Mouse (Mus musculus) gastrocnemius, adult 18-20 months (tissue): ENCODE measurements around the gene Egfl8. TPM values are rescaled to one million over a fixed set of nuclear protein-coding genes. Genes with fewer than 3 reads are reported as not detected.

Experiments used
- DNase-seq: peaks from one replicate; pipeline ENCODE4 v3.0.0; 2021; ENCODE audit warnings: low spot score
- total RNA-seq, 2 experiments: library from RNA; stranded (reverse); gene quantifications; 2 replicates each; pipeline ENCODE4 v1.2.3; 2021

Gene Egfl8
- total RNA-seq, 2 experiments from 2014 or later, result 1.6 to 3.3 TPM

DNA sequence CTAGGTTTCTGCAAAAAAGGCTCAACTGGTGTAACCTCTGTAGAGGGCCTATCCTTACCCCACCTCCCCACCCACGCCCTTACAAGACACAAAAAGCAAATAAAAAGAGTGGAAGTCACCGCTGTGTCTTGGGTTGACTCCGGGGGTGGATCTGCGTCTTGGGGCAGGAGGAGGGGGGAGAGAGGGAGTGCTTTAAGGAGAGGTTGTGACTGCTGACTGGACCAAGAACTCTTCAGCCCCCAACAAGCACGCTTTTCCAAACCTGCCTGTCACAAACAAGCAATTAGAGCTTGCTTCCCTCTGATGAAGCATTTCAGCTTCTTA, 12.8 kb upstream of the Egfl8 start:
- DNase-seq, result no peak

DNA sequence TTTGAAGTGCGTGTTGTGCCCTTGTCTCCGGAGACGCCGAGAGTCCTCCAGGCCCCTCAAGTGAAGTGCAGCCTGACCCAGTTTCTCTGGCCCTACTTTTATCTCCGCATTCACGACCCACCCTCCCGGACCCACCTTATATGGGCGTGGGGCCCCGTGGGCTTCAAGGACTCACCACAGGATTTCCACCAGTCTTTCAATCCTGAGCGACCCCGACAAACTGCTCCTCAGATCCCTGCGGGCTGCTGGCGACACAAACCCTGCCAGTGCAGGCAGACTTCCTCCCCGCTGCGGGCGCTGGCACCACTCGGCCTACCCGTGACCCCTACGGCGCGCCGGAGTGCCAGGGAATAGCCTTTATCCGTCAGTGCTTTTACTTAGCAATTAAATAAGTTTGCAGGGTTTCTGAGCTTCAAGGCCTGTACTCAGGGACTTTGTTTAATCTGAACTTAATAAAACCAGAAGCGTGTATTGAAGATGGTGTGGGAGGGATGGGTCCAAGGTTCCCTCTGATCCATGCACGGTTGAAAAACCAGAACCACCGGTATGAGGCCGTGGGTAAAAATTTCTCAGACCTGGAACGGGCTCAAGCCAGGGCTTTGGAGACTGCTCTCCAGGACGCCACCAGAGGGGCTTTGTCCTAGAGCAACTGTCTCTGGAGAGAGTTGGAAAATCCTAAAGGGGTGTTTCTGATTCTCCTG, 12.3 kb upstream of the Egfl8 start, which contains the start of gene Ppt2:
Gene Ppt2 (minus strand): TSS at position 568 of the 701 bp plus-strand sequence.
- peak; percentile 50 for DNase-seq

DNA sequence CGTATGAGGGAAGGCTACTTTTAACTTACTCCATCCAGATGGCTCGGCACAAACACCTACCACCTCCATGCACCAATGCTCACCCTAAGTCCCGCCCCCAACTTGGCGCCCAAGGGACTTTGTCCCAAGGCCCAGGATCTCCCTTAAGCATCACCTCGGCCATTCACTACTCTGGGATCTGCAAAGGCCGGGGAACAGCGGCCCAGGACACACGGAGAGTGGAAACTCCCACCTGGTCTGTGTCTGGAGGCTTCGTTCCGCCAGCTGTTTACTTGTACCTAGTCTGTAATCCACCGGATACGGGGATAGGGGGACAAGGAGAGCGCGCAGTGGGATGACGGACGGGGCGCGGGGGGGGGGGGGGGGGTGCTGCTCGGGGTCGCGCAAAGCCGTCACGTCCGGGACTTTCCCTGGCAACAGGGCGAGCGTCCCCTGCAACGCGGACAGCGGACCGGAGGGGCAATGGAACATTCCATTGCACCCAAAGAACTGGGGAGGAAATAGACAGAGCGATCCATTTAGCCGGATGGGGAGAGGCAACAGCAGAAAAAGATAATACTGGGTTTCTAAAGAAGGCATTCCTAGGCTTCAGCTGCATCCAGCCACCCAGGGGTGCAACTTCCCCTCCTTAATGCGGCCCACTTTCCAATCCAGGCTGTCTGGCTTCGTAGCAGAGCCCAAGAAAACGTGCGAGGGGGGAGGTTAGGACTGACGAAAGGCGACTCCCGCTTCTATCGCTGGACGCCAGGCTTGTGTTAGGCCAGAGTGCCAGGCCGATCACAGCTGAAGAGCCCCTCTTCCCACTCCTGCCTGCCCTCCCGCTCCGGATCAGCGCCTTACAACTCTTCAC, 11.5 kb upstream of the Egfl8 start:
- DNase-seq, result peak; percentile 84

DNA sequence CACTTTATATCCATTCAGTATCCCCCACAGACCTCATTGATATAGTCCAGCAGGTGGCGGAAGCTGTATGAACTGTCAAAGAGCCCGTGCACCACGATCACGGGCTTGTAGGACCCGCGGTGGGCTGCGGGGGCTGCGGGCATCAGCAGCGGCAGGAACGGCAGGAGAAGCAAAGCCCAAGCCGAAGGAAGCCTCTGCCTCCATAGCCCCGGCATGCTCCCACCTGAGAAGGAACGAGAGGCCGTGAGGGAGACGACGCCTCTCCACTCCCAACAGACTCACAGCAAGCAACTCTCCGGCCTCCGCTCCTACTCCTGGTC, 11.0 kb upstream of the Egfl8 start:
- DNase-seq, result no peak

DNA sequence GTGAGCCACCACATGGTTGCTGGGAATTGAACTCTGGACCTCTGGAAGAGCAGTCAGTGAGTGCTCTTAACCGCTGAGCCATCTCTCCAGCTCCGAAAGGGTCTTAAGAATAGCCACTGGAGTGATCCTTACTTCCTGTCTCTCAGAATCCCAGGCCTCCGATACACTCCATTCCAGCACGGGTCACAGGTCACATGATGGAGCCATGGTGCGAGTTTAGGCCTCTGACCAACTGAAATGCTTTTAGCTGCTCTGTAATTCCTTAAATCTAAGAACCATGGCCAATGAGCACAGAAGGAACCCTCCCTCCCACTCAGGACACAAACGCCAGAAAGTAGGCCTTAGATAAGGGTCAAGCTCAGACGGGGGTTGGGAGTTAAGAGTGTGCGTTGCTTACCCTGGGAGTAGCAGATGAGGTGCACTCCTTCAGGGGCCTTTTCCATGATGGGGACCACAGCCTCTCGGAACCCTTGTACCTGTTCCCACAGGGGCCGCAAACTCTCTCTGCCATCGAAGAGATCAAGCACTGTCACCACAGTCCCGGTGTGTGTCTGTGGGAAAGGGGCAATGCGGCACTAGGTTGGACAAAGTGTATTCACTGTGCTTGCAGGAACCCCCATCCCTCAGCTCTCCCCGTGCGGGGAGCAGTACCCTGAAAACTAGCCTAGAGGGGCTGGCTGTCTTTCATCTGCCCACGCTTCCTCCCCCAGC, 10.4 kb upstream of the Egfl8 start:
- DNase-seq, result no peak

DNA sequence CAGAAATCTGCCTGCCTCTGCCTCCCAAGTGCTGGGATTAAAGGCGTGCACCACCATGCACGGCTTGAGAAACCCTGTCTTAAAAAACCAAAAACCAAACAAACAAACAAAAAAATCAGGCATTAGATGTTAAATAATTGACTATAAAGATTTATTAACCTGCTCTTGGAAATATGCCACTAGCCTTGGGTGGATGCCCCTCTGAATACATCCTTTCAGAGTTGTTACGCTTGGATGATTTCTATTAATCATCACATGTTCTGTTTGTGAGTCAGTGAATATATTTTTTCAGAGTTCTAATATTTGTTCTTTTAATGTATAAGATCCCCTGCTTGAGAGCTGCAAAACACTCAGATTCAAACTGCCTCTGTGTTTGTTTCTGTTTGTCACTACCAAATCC, 9.2 kb upstream of the Egfl8 start:
- DNase-seq, result no peak

DNA sequence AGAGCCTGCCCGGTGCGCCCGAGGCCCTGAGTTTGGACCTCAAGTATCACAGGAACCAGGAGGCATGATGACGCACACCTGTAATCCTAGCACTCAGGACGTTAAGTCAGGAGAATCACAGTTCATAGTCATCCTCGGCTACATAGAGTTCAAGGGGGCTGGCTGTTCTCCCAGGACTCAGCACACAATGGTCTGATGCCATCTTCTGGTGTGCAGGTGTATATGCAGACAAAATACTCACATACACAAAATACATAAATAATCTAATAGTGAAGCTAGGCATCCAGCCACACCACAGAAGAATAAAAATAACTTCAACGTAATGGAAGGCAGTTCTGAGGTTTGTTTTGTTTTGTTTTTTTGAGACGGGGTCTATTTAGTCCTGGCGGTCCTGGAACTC, 7.4 kb upstream of the Egfl8 start:
- DNase-seq, result no peak

DNA sequence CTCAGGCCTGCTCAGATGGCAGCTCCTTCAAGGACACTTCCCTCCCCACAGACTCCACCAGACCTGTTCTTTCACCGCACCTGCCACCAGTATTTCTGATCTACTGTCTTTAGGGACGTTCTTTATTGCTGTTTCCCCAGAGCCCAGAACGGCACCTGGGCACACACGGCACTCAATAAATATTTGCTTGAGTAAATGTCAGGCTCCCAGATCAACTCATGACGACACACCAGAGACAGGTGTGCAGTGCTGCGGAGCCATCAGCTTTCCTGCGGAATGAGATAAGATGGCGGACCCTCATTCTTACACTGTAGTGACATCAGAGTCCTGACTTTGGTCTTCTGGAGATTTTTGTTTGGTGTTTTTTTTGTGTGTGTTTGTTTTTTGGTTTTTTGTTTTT, 5.2 kb upstream of the Egfl8 start:
- DNase-seq, result no peak

DNA sequence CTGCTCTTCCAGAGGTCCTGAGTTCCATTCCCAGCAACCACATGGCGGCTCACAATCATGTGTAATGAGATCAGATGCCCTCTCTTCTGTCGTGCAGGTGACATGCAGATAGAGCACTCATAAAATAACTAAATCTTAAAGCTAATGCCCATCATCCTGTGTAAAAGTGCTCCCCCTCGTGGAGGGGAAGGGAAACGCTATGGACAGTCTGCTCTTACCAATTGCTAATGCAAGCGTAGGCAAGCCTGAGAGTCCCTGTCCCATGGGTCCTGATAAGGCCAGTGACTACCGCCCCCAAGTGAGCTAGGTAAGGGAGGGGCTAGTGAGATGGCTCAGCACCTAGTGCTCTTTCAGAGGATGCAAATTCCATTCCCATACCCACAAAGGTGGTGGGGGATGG, 3.2 kb upstream of the Egfl8 start:
- DNase-seq, result peak; percentile 76

DNA sequence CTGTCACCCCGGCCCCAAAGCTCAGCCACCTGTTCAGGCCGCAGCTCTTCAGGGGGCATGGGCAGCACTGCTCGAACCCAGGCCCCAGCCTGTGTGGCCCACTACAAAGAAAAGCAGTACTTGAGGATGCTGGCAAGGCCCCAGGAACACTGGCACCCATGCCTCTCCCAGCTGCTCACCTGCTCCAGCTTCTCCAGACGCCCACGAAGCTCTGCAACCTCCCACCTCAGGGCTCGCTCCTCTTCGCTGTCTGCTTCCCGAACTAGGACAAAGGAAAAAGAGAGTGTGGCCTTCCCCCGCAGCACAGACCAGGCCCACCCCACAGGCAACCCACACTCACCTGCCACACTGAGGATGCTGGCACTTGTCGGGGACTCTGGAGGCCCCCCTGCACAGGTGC, 1.9 kb downstream of the Egfl8 start:
- no peak for DNase-seq

DNA sequence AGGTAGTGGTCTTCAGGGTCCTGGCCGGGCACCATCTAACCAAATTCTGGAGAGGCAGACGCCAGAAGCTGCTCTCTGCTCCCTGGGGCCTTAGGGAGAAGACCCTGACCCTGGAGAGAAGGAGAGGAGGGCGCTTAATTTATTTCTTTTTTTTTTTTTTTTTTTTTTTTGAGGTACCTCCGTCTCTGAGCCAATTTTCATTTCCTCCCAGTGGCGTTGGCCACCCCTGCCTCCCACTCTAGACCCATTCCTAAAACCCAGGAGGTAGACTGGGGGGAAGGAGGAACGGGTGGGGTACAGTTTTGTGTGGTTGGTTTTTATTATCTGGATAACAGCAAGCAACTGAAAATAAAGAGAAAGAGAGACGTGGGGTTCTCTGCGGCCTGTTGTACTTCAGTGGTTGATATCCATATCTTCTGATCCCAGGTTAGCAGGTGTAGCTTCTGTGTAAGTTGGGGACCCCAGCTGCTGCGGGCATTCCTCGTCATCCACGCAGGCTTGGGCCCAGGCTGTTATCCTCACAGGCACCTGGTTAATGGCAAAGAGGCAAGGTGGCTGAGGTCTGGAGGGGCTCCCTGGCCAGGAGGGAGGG, 2.6 kb downstream of the Egfl8 start:
- DNase-seq, result no peak

DNA sequence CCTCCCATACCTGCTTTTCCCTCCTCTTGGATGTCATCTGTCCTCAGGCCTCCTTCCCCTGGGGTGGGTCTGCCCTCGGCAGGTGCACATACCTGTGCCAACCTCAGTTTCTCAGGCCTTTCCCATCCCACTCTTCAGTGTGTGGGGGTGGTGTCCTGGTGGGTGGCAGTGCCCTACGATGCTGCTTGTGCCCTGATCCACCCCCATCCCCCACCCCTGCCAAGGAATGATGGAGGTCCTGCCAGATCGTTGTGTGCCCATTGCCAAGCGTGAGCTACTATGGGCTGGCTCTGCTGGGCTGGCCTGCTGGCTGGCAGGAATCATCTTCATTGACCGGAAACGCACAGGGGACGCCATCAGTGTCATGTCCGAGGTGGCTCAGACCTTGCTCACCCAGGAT, 4.7 kb downstream of the Egfl8 start:
- DNase-seq, result no peak

DNA sequence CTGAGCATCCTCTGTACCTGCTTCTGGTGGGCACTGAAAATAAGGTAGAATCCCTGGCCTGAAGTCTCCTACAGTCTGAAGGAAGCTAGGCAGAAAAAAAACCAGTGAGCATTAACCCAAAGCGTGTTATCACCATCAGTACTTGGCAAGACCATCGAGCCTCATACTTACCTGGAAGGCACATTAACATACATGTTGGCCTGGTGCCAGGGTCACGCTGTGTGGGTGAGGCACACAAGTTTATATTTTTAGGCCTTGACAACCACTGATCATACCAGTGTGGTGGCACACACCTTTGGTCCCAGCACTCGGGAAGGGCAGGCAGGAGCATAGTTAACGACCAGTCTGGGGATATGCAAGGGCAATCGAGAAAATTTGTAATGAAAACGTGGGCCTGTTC, 7.8 kb downstream of the Egfl8 start:
- no peak for DNase-seq

DNA sequence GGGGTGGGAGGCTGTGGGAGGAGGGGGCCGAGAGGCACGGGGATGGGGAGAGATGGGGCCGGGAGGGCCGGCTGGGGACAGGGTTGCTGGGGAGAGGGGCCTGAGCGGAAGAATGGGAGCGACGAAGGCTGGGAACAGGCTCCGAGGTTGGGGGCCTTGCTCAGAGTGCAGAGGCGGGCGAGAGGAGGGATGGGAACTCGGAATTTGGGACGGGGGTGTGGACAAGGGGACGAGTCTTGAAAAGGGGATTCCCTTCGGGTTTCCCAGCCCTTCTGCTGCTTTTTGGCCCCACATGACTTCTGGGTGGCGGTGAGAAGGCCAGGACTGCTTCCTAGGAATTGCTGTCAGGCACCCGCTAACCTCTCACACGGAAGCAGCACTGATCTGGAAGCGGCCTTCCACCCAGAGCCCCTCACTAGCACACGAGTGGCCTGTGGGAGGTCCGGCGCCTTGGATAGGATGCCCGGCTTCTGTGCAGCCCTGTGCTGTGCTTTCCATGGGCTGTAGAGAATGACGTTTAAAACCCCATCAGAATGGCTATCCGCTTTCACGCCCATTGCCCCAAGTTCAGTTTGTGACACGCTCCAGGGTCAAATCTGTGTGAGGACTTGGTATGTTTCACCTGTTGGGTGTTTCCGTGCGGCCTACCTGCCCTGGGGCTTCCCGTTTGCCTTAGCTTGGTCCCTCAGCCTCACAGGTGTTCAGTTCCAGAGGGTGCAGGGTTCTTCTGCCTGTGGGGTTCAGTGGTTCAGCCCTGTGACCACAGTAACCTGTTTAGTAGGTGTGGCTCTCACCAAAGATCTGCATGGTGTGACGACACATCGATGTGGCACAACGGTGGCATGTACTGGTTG, 9.4 kb downstream of the Egfl8 start:
- no peak for DNase-seq

DNA sequence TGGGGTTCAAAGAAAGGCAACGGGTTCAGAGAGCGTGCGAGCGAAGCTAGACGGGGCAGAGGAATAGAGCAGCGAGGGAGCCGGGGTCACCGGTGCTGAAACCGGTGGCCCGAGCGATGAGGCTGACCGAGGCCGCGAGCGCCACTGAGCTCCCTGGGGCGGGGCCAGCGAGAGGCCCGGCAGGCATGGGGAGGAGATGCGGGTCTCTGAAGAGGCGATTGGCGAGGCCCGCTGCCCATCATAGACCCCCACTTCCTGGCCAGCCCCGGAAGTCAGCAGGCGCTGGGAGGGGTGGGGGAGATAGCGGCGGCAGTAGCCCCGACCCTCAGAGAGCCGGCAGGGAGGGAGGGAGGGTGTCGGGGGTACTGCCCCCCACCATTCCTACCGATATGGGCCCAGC, 10.2 kb downstream of the Egfl8 start:
- peak; percentile 97 for DNase-seq

DNA sequence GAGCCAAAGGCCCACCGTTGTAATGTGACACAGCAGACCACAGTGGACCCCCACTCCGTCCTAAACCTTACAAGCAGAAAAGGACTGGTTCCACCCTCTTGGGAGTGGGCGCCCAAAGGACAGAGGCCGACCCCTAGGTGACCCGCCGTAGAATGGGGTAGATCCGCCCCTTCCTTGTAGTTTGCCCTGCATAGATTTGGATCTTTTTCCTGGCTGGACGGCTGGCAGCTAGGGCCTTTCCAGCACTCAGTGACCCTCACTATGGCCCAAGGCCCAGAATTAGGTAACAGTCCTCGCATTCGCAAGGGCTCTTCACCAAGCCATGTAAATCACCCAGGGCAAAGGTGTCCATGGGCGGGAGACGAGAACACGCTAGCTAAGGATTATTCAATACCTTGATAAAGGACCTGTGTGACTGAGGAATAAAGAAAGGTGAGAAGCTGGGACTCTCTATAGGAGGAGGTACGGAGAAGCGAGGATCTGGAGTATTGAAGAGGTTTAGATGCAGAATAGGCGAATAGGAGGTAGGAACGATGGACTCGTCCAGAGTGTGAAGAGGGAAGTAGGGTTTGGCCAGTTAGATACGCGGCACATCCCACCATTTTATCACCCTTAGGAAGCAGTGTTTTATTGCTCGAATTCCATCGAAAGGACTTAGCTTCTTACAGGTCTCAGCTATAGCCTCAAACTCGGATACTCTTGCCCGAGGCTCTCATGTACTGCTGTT, 11.1 kb downstream of the Egfl8 start:
- DNase-seq, result peak; percentile 66

DNA sequence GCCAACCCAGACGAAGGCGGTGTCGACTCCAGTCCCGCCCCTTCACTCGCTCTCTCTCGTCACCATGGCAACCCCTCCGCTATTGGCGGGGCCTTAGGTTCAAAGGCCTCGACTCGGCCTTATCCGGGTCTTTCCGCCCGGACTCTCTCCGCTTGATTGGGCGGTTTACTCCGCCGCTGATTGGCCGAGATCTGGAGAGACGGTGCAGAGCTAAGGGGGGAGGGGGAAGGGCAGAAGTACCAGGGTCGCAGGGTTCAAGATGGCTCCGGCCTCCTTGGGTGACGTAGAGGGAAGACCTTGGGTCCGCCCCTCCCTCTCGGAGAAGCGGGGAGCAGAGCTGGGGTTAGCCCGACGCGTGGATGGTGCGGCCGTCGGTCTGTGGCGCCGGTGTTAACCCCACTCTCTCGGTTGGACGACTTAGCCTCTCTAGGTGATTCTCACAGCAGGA, 11.7 kb downstream of the Egfl8 start, which contains the start of gene Agpat1:
Gene Agpat1 (plus strand): TSS at position 202 of the 448 bp plus-strand sequence.
- DNase-seq, result peak; percentile 99

DNA sequence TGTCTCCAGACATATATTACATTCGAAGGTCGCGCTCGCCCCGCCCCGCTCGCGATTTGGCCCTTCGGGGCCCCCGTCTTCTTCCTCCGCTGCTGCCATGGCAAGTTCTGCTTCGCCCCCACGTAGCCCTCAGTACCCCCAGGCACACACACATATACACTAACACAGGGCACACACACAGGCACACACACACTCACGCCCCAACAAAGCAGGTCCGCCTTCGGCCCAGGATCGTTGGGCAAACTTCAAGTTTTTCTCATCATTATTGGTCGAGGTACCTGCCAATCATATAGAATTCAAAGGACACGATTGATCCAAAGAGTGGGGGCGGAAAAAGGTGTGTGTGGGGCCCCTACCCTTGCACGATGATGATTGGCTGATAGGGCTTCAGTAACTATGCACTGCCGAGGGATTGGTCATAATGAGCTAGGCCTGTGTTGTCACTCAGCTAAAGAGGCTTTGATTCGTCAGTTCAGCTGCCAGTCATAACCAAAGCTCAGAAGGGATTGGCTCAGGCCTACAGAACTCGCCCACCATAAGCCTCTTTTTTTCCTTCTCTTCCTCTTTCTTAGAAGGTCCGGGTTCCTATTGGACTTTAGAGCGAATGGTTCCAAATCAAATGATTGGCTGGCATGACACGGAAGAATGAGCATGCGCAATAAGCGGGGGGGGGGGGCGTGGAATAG, 12.3 kb downstream of the Egfl8 start, which contains the start of gene Rnf5:
Gene Rnf5 (minus strand): TSS at position 316 of the 686 bp plus-strand sequence.
- peak; percentile 100 for DNase-seq

DNA sequence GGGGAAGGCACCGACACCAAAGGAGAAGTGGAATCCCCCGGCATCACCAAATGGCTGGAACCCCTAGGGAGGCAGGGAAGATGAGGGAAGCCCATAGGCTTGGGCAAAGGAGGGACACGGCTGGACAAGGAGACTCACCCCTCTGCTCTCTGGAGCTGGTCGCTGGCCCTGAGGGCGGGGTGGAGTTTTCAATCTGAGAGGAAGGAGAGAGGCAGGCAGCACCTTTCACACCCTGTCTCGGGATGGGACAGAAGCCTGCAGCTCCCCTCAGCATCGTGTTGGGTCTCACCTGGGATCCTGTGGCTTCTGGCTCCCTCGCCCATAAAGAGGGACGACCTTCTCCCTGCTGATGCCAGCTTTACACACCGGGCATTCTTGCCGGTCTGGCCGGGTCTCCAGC, 14.0 kb downstream of the Egfl8 start:
- DNase-seq, result no peak

DNA sequence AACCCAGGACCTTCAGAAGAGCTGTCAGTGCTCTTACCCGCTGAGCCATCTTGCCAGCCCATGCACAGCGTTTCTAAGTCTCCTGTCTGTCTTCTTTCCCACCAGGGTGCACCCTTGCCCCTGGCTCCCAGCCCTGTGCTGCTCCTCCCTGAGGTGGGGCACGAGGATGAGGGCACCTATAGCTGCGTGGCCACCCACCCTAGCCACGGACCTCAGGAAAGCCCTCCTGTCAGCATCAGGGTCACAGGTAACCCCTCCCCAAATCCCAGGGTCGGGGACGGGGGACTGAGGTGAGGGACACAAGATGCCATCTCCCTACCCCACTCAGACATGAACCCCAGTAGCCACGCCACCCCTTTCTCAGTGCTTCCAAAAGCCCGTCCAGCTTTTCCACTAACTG, 15.9 kb downstream of the Egfl8 start:
- no peak for DNase-seq
